Mouse (Mus musculus): Measurements from ENCODE around the gene Ushbp1.

DNA sequence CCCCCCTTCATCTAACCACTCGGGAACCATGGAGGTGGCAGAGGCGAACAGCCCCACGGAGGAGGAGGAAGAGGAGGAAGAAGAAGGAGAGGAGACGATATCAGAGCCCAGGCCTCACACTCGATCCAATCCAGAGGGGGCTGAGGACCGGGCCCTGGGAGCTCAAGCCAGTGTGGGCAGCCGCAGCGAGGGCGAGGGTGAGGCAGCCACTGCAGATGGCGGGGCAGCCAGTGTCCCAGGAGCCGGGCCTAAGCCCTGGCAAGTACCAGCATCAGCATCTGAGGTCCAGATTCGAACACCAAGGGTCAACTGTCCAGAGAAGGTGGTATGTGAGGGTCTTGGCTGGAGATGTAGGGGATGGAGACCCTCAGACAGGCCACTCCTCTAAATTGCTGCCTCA, 2.1 kb upstream of the Ushbp1 start:
- no peak for TF ChIP-seq POLR2A (IDR thresholded peaks at IDR 0.05; ENCODE audit: low read depth, low read length)
- no peak for TF ChIP-seq CTCF (conservative IDR thresholded peaks at IDR 0.05; ENCODE audit: insufficient read depth, insufficient read length, low read depth, low read length)

All from kidney, adult 2 months (tissue).